Mouse (Mus musculus) neural tube, embryonic 13.5 days (tissue): ENCODE measurements around the gene Pknox2. TPM values are rescaled to one million over a fixed set of nuclear protein-coding genes. Genes with fewer than 3 reads are reported as not detected.
A peak's percentile ranks its signal among the peaks of the same experiment; 100 is the strongest.

Experiments used
- ATAC-seq: fragments of 200-750 bp; cut with Nextera tagmentation; 2 replicates; pipeline ENCODE4 v1.8.0; 2017; ENCODE audit warnings: low read depth, mild to moderate bottlenecking, moderate TSS enrichment, moderate library complexity
- H3K27ac ChIP-seq: fragments of 300-500 bp; sonication (generic); replicated peaks from 2 replicates; pipeline ENCODE4 v1.5.1; 2015; ENCODE audit warnings: moderate library complexity, mild to moderate bottlenecking, inconsistent platforms
- H3K27me3 ChIP-seq: fragments of 300-500 bp; sonication (generic); 2 replicates; pipeline ENCODE4 v1.6.1; 2015; ENCODE audit warnings: mild to moderate bottlenecking, inconsistent platforms
- H3K36me3 ChIP-seq: fragments of 300-500 bp; sonication (generic); 2 replicates; pipeline ENCODE4 v1.6.1; 2015; ENCODE audit warnings: mild to moderate bottlenecking, inconsistent platforms
- H3K4me1 ChIP-seq: fragments of 300-500 bp; sonication (generic); replicated peaks from 2 replicates; pipeline ENCODE4 v1.6.1; 2015; ENCODE audit warnings: inconsistent platforms
- H3K4me2 ChIP-seq: fragments of 300-500 bp; sonication (generic); 2 replicates; pipeline ENCODE4 v1.6.1; 2015; ENCODE audit warnings: inconsistent platforms, mild to moderate bottlenecking, moderate library complexity
- H3K4me3 ChIP-seq: fragments of 300-500 bp; sonication (generic); 2 replicates; pipeline ENCODE4 v1.5.1; 2015; ENCODE audit warnings: mild to moderate bottlenecking, inconsistent platforms
- H3K9ac ChIP-seq: fragments of 300-500 bp; sonication (generic); 2 replicates; pipeline ENCODE4 v1.6.1; 2015; ENCODE audit warnings: moderate library complexity, mild to moderate bottlenecking, inconsistent platforms
- H3K9me3 ChIP-seq: fragments of 300-500 bp; sonication (generic); 2 replicates; pipeline ENCODE4 v1.6.1; 2016; ENCODE audit warnings: inconsistent platforms
- WGBS: fragments of 180-500 bp; shearing (Covaris S2); methylation state at CpG from one replicate; pipeline ENCODE4 v1.1.7; 2015; 5-methylcytosine and 5-hydroxymethylcytosine counted together
- polyA plus RNA-seq: library from polyadenylated mRNA; unstranded; fragments of >200 nt; fragmentation: Nextera tagmentation; extraction: Ambion mirVana; gene quantifications from 2 replicates; pipeline ENCODE4 v1.2.1, GENCODE M21; 2015

Gene Pknox2
- polyA plus RNA-seq, 1 experiment from 2014 or later: 59.2 TPM

DNA sequence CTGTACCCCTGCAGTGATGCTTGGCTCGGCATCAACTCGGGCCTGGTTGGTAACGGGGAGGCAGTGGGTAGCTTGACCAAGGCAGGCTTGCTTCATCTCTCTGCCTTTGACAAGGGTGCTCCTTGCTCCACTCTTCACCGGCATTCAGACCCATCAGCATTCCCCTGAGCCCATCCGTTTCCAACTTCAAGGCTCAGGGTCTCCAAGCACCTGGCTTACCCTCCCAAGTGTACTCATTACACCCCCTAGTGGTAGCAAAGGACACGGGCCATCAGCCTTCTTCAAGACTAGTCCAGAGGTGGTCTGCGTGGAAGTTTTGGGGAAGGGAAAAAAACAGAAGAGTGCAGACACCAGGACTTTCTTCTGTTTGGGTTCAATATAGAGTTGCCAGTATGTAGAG is 178.5 kb downstream of the Pknox2 start:
- no peaks in the 10 kb centered on the region for H3K27me3 ChIP-seq
- no peak overlapping the region for H3K4me2 ChIP-seq
- H3K9me3 ChIP-seq: no peaks in the 10 kb centered on the region
- peaks cover 66% of the 10 kb centered on the region for H3K4me1 ChIP-seq
- no peak overlapping the region for H3K27ac ChIP-seq
- ATAC-seq: 0 out of 2 replicates have a peak, but pooled peaks have one; percentile 37
- peaks cover 3% of the 10 kb centered on the region; the same call in 1 of the 2 replicates for H3K36me3 ChIP-seq
- no peak overlapping the region for H3K4me3 ChIP-seq
- 44% methylated on average over 7 of the region's 7 CpGs for WGBS
- H3K9ac ChIP-seq: no peak overlapping the region

DNA sequence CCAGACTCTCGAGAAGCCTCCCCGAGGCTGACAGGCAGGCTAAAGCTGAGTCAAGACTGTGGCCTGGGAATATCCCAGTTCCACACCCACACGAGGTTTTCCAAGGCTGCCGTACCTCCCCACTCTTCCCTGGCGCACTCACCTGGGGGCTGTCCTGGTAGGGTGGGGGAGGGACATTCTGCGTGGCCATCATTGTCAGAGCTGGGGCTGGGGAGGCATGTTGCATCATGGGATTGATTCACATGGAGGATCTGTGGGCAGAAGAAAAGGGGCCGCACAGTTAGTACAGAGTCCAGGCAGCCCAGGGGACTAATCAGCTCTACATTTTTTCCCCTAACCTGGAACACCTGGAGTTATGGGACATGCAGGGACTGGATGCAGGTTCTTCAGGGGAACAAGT is 179.0 kb downstream of the Pknox2 start:
- H3K27me3 ChIP-seq: no peaks in the 10 kb centered on the region
- WGBS: 84% methylated on average over 7 of the region's 7 CpGs
- no peaks in the 10 kb centered on the region for H3K9me3 ChIP-seq
- H3K4me1 ChIP-seq: peaks cover 66% of the 10 kb centered on the region
- ATAC-seq: no peak
- H3K4me2 ChIP-seq: no peak overlapping the region
- no peak overlapping the region for H3K27ac ChIP-seq
- H3K9ac ChIP-seq: no peak overlapping the region
- peaks cover 3% of the 10 kb centered on the region; the same call in 1 of the 2 replicates for H3K36me3 ChIP-seq
- no peak overlapping the region for H3K4me3 ChIP-seq

DNA sequence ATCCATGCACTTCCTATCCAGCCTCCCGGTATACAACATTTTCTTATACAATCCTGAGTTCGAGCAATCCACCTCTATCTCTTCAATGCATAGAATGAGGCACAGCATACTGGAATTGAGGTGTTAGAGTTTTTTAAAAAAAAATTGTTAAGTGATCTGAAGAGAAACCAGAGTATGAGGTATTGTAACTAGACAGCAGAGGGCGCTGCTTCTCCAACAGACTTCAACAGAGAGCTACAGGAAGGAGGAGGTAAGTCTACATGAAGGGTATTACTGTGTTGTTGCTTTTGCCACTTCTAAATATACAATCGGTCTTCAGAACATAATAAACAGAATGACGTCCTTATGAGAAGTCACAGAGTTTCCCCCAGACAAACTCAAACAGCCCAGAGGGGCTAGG is 181.5 kb downstream of the Pknox2 start:
- Histone ChIP-seq H3K4me2 (no peak overlapping the region), H3K36me3 (peaks cover 3% of the 10 kb centered on the region; the same call in 1 of the 2 replicates), H3K9me3 (no peaks in the 10 kb centered on the region), H3K9ac (no peak overlapping the region), H3K27ac (no peak overlapping the region), H3K27me3 (no peaks in the 10 kb centered on the region), H3K4me1 (peaks cover 67% of the 10 kb centered on the region), H3K4me3 (no peak overlapping the region)
- no peak for ATAC-seq
- 60% methylated on average over 5 of the region's 5 CpGs for WGBS

DNA sequence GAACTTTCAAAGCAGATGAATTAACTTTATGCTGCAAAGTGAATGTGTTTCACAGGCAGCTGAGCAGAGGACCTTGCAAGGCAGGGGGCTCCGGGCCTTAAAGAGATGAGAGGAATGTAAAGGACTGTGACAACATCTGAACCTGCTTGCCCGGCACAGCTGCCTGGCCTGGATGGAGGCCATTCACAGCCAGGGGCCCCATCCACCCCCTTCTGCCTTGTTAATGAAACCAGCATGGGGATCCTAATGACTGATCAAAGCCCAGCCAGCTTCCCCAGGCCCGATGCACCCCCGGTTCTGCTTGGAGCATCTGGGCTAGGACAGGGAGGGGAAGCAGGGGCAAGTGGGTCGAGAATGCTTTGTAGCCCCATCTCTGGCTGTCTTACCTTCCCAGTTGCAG is 183.0 kb downstream of the Pknox2 start:
- H3K4me1 ChIP-seq: peaks cover 63% of the 10 kb centered on the region
- WGBS: 1% methylated on average over 5 of the region's 5 CpGs
- no peak for ATAC-seq
- peak overlapping the region; percentile 14; the same call in 1 of the 2 replicates for H3K27ac ChIP-seq
- peaks cover 3% of the 10 kb centered on the region; the same call in 1 of the 2 replicates for H3K36me3 ChIP-seq
- no peaks in the 10 kb centered on the region for H3K27me3 ChIP-seq
- no peak overlapping the region for H3K4me2 ChIP-seq
- H3K9me3 ChIP-seq: no peaks in the 10 kb centered on the region
- H3K4me3 ChIP-seq: no peak overlapping the region
- peak overlapping the region; percentile 38; the same call in 1 of the 2 replicates for H3K9ac ChIP-seq

DNA sequence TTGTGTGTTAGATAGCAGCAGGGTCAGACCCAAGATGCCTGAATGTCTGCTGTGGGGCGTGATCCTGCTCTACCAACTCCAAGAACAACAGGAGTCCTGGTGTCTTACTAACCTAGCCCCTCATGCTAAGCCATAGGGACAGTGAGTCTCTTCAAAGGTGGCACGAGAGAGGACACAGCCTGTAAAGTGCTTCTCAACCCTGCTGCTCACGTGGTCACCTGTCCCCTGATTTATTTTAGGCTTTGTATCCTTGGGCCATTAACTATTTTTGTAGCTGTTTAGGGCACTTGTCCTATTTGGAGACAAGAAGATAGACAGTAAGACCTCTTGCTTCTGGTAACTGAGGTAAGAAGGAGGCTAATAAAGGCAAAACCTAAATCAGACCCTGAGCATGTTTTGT is 183.7 kb downstream of the Pknox2 start:
- Histone ChIP-seq H3K27me3 (no peaks in the 10 kb centered on the region), H3K4me1 (peaks cover 65% of the 10 kb centered on the region), H3K9me3 (no peaks in the 10 kb centered on the region), H3K4me2 (no peak overlapping the region), H3K4me3 (no peak overlapping the region), H3K9ac (no peak overlapping the region), H3K27ac (no peak overlapping the region), H3K36me3 (peaks cover 3% of the 10 kb centered on the region; the same call in 1 of the 2 replicates)
- 40% methylated on average over 3 of the region's 3 CpGs for WGBS
- no peak for ATAC-seq

DNA sequence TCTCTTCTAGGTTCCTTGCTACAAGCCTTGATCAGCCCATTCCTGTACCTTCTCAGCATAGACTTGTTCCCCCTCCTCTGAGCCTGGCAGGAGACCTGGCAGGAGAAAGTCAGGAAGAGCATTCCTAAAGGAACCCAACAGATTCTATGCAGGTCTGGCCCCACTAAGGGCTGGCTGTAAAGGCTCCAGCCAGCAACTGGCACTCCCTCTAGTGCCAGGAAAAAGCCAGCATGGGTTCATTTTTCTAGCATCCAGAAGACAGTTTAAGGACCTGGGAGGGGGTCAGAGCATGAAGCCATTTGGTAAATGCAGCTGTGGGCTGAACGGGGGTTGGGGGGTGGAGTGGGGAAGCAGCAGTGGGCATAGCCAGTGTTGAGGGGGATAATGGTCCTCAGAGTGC is 185.3 kb downstream of the Pknox2 start:
- no peaks in the 10 kb centered on the region for H3K36me3 ChIP-seq
- H3K27me3 ChIP-seq: no peaks in the 10 kb centered on the region
- ATAC-seq: no peak
- no peak overlapping the region for H3K4me2 ChIP-seq
- H3K27ac ChIP-seq: no peak overlapping the region
- H3K4me1 ChIP-seq: peaks cover 58% of the 10 kb centered on the region
- no peak overlapping the region for H3K4me3 ChIP-seq
- no peaks in the 10 kb centered on the region for H3K9me3 ChIP-seq
- 48% methylated on average over 1 of the region's 1 CpGs for WGBS
- H3K9ac ChIP-seq: no peak overlapping the region

DNA sequence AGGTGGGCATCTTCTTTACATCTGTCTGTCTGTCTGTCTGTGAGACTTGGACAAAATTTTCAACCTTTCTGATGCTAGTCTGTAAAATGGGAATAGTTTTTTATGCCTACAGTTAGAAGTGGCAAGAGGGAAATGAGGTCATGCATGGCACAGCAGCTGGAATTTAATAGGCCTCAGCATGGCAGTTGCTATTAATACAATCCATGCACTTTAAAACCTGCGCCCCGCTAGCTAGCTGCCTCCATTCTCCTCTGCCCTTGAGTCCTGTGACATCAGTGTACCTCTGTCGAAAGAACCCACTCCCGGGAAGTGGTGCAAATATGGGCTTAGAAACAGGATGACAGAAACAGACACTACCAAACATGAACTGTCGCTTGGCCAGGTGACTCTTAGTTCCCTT is 186.1 kb downstream of the Pknox2 start:
- H3K36me3 ChIP-seq: no peaks in the 10 kb centered on the region
- no peaks in the 10 kb centered on the region for H3K27me3 ChIP-seq
- H3K9me3 ChIP-seq: no peaks in the 10 kb centered on the region
- no peak overlapping the region for H3K4me3 ChIP-seq
- H3K9ac ChIP-seq: no peak overlapping the region
- 87% methylated on average over 5 of the region's 5 CpGs for WGBS
- H3K4me2 ChIP-seq: no peak overlapping the region
- H3K4me1 ChIP-seq: peaks cover 51% of the 10 kb centered on the region
- ATAC-seq: no peak
- no peak overlapping the region for H3K27ac ChIP-seq

DNA sequence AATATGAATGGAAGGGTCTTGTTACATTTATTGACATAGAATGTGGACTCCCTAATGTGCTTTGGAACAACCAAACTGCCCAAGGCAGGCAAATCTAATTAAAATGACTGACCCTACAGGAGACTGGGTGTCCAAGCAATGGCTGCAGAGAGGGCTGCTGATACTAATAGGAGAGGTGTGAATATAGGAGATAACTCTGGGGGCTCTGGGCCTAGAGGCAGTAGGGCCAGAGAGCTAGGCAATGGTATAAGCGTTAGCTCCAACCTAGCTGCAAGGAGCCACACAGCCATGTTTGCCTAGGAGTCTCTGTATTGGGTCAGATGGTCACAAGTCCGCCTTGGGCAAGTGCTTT is 196.1 kb downstream of the Pknox2 start:
- 63% methylated on average over 2 of the region's 2 CpGs for WGBS
- no peak overlapping the region for H3K4me2 ChIP-seq
- no peaks in the 10 kb centered on the region for H3K9me3 ChIP-seq
- H3K4me1 ChIP-seq: peaks cover 24% of the 10 kb centered on the region
- H3K27ac ChIP-seq: peak overlapping the region; percentile 71
- no peaks in the 10 kb centered on the region for H3K27me3 ChIP-seq
- H3K4me3 ChIP-seq: no peak overlapping the region
- peak; percentile 47; the same call in 1 of the 2 replicates for ATAC-seq
- no peak overlapping the region for H3K9ac ChIP-seq
- H3K36me3 ChIP-seq: peaks cover 16% of the 10 kb centered on the region

DNA sequence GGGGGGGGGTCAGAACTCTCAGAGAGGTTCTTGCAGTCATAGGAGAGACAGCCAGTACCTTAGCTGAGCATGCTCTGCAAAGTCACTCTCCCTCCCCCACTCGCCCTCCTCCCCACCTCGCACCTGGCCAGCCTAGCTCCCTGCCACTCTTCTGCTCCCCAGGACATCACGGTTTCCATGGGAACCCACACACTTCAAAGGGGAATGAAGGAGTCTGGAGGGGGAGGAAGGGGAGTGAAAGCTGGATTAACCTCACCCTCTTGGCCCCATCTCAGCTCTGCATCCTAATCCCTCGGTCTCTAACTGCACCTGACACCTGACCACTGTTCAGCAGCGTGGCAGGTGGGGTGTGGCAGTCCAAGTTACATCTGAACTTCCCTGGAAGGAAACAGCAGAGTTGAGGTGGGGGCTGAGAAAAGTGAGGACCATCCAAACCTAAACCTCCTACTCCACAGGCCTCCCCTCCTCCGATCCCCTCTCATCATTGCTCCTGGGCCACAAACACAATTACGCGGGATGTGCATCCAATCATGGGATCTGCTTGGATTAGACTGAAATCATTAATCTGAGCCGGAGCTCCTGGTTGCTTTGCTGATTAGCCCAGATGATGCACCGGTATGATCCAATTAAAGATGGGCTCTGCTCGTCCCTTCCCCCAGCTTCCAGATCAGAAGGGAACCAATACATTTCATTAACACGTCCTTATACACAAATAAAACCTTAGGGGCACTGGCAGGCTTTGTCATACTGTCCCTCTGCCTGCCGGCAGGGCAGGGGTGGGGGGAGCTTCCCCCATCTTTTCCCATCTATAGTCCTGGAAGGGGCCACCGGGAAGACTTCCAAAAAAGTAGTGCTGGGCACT is 196.7 kb downstream of the Pknox2 start:
- Histone ChIP-seq H3K4me1 (peaks cover 24% of the 10 kb centered on the region), H3K27me3 (no peaks in the 10 kb centered on the region), H3K4me3 (no peak overlapping the region), H3K36me3 (peaks cover 16% of the 10 kb centered on the region), H3K9ac (no peak overlapping the region), H3K4me2 (no peak overlapping the region), H3K9me3 (no peaks in the 10 kb centered on the region), H3K27ac (peak overlapping the region; percentile 71)
- ATAC-seq: peak; percentile 76
- WGBS: 20% methylated on average over 14 of the region's 14 CpGs

DNA sequence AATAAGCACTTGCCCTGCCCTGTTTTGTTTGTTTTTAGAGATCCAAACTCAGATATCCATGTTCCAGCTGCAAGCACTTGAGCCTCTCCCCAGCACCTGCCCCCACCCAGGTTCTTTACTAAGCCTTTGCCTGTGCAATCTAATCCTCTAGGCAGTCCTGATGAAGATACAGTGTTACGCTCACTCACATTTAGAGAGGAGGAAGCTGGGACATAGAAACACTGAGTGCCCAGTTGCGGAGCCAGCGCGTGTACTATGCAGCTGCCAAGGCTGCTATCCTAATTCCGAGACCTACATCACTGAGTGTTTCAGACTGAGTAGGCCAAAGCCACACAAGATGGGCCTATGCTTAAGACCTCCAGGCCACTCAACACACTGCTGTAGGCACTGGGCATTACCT is 199.0 kb downstream of the Pknox2 start:
- WGBS: 95% methylated on average over 5 of the region's 5 CpGs
- H3K9me3 ChIP-seq: no peaks in the 10 kb centered on the region
- peaks cover 3% of the 10 kb centered on the region; the same call in 1 of the 2 replicates for H3K36me3 ChIP-seq
- H3K4me1 ChIP-seq: peaks cover 29% of the 10 kb centered on the region
- H3K27ac ChIP-seq: no peak overlapping the region
- no peak overlapping the region for H3K9ac ChIP-seq
- ATAC-seq: no peak
- H3K4me2 ChIP-seq: no peak overlapping the region
- H3K27me3 ChIP-seq: no peaks in the 10 kb centered on the region
- H3K4me3 ChIP-seq: no peak overlapping the region

DNA sequence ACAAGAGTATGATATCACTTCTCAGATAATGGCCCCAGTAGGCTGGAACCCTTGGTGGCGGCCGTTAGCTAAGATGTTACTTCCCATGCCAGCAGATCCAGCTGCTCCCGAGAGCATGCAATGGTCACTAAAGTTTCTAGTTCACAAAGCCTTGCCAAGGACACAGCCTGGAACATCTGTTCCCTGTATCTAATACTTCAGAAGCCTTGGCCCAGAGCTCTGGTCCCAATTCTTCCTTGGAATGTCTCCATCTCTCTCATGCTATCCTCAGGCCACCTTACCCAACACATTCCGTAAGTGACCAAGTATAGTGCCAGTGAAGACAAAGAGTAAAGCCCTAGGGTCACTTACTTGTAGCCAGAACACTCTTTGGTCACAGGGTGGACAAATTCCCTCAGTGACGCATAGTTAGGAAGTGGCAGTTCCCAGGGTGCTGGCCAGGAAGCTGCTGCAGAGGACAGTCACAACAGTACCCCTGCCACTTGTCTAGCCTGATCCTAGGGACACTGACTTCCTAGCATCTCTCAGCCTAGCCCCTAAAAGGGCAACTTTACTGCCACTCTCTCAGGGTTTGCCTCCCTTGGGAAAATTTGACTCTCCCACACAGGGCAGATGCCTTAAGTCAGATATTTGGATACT is 200.0 kb downstream of the Pknox2 start:
- H3K4me3 ChIP-seq: no peak overlapping the region
- ATAC-seq: no peak
- H3K9ac ChIP-seq: no peak overlapping the region
- H3K9me3 ChIP-seq: no peaks in the 10 kb centered on the region
- H3K4me2 ChIP-seq: no peak overlapping the region
- peaks cover 34% of the 10 kb centered on the region for H3K4me1 ChIP-seq
- no peak overlapping the region for H3K27ac ChIP-seq
- H3K36me3 ChIP-seq: no peaks in the 10 kb centered on the region
- H3K27me3 ChIP-seq: no peaks in the 10 kb centered on the region
- 93% methylated on average over 5 of the region's 5 CpGs for WGBS

DNA sequence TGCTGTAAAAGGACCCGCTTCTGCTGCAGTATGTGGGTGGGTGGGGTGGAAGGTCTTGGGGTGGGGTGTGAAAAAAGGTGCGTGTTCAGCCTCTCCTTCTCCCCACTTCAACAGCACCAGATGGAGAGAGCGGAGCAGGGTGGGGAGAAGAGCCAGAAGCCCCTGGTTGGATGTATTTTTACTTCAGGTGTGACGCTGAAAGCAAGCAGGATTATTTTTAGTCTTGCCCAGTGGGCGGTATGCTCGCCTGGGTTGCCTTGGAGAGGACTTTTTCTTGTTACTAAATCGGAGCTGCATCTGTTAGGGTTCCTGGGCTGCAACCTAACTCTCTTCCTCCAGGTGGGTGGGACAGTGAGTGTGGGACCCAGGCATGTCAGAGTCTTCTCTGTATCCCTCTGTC is 202.4 kb downstream of the Pknox2 start:
- Histone ChIP-seq H3K36me3 (no peaks in the 10 kb centered on the region), H3K4me1 (peaks cover 33% of the 10 kb centered on the region), H3K9me3 (no peaks in the 10 kb centered on the region), H3K4me3 (no peak overlapping the region), H3K4me2 (no peak overlapping the region), H3K27ac (no peak overlapping the region), H3K27me3 (no peaks in the 10 kb centered on the region), H3K9ac (no peak overlapping the region)
- ATAC-seq: no peak
- WGBS: 77% methylated on average over 7 of the region's 7 CpGs
